Mouse (Mus musculus): ENCODE data around the gene Serinc3. TPM values are rescaled to one million over a fixed set of nuclear protein-coding genes. Genes with fewer than 3 reads are reported as not detected.

Gene Serinc3
- total and polyA plus RNA-seq, 2 experiments from 2014 or later: 36.5 to 97.4 TPM

GRCm38 (mm10) chr2:163643576-163643971 is 1.4 kb downstream of the Serinc3 start:
- no peaks in the 10 kb centered on the region for H3K27me3 ChIP-seq (ENCODE audit: insufficient read depth, low read length)
- H3K36me3 ChIP-seq (ENCODE audit: insufficient read depth, low read length): no peaks in the 10 kb centered on the region
- H3K9ac ChIP-seq (replicated peaks; ENCODE audit: low read length): peak overlapping the region; percentile 94; the same call in 1 of the 2 replicates
- 0 out of 2 replicates have a peak, but pooled peaks cover 3% of the 10 kb centered on the region for H3K4me1 ChIP-seq (ENCODE audit: insufficient read depth, low read length)
- peak overlapping the region; percentile 70 for H3K4me2 ChIP-seq (ENCODE audit: low read depth, low read length)
- H3K9me3 ChIP-seq (ENCODE audit: low read length): no peaks in the 10 kb centered on the region
- peak overlapping the region; percentile 99 for H3K4me3 ChIP-seq (ENCODE audit: low read length)
- 0 out of 2 replicates have a peak overlapping the region, but pooled peaks have one; percentile 99 for H3K27ac ChIP-seq
- 77% methylated on average over 2 of the region's 2 CpGs for WGBS
- ATAC-seq (no peak), DNase-seq (ENCODE audit: low spot score) (no peak)
- TF ChIP-seq CTCF (IDR thresholded peaks at IDR 0.05; ENCODE audit: low read depth): no peak

- WGBS: 84% methylated on average over 30 of the region's 30 CpGs
- H3K9ac ChIP-seq (replicated peaks; ENCODE audit: low read length): 0 out of 2 replicates have a peak overlapping the region, but pooled peaks have one; percentile 94
- DNase-seq (ENCODE audit: low spot score) (no peak), ATAC-seq (no peak)
- H3K4me1 ChIP-seq (ENCODE audit: insufficient read depth, low read length): 0 out of 2 replicates have a peak, but pooled peaks cover 3% of the 10 kb centered on the region
- H3K4me3 ChIP-seq (ENCODE audit: low read length): peak overlapping the region; percentile 99; the same call in 1 of the 2 replicates
- H3K27me3 ChIP-seq (ENCODE audit: insufficient read depth, low read length): no peaks in the 10 kb centered on the region
- no peak overlapping the region for H3K27ac ChIP-seq
- no peaks in the 10 kb centered on the region for H3K9me3 ChIP-seq (ENCODE audit: low read length)
- no peaks in the 10 kb centered on the region for H3K36me3 ChIP-seq (ENCODE audit: insufficient read depth, low read length)
- peak overlapping the region; percentile 70 for H3K4me2 ChIP-seq (ENCODE audit: low read depth, low read length)
- TF ChIP-seq CTCF (IDR thresholded peaks at IDR 0.05; ENCODE audit: low read depth): no peak
Observed at GRCm38 (mm10) chr2:163642685-163643575, 2.0 kb downstream of the Serinc3 start.

- H3K4me1 ChIP-seq (ENCODE audit: insufficient read depth, low read length): 0 out of 2 replicates have a peak, but pooled peaks cover 3% of the 10 kb centered on the region
- no peak for TF ChIP-seq CTCF (IDR thresholded peaks at IDR 0.05; ENCODE audit: low read depth)
- H3K9me3 ChIP-seq (ENCODE audit: low read length): no peaks in the 10 kb centered on the region
- H3K4me2 ChIP-seq (ENCODE audit: low read depth, low read length): no peak overlapping the region
- 0 out of 2 replicates have a peak, but pooled peaks cover 3% of the 10 kb centered on the region for H3K36me3 ChIP-seq (ENCODE audit: insufficient read depth, low read length)
- H3K27ac ChIP-seq: no peak overlapping the region
- DNase-seq (ENCODE audit: low spot score): no peak
- no peak for ATAC-seq
- no peaks in the 10 kb centered on the region for H3K27me3 ChIP-seq (ENCODE audit: insufficient read depth, low read length)
- H3K9ac ChIP-seq (replicated peaks; ENCODE audit: low read length): no peak overlapping the region
- WGBS: 76% methylated on average over 3 of the region's 3 CpGs
- H3K4me3 ChIP-seq (ENCODE audit: low read length): no peak overlapping the region
Observed at GRCm38 (mm10) chr2:163641681-163642080, 3.2 kb downstream of the Serinc3 start.

- Histone ChIP-seq H3K4me2 (ENCODE audit: low read depth, low read length) (no peak overlapping the region), H3K27ac (no peak overlapping the region), H3K27me3 (ENCODE audit: insufficient read depth, low read length) (no peaks in the 10 kb centered on the region), H3K9ac (replicated peaks; ENCODE audit: low read length) (no peak overlapping the region), H3K4me3 (ENCODE audit: low read length) (no peak overlapping the region), H3K36me3 (ENCODE audit: insufficient read depth, low read length) (0 out of 2 replicates have a peak, but pooled peaks cover 3% of the 10 kb centered on the region), H3K4me1 (ENCODE audit: insufficient read depth, low read length) (0 out of 2 replicates have a peak, but pooled peaks cover 3% of the 10 kb centered on the region), H3K9me3 (ENCODE audit: low read length) (no peaks in the 10 kb centered on the region)
- peak; percentile 29; the same call in 1 of the 2 replicates for TF ChIP-seq CTCF (IDR thresholded peaks at IDR 0.05; ENCODE audit: low read depth)
- WGBS: 73% methylated on average over 3 of the region's 3 CpGs
- ATAC-seq (no peak), DNase-seq (ENCODE audit: low spot score) (no peak)
Observed at GRCm38 (mm10) chr2:163640493-163640892, 4.4 kb downstream of the Serinc3 start.

GRCm38 (mm10) chr2:163637655-163638266 is 7.2 kb downstream of the Serinc3 start:
- 0 out of 2 replicates have a peak, but pooled peaks cover 3% of the 10 kb centered on the region for H3K4me1 ChIP-seq (ENCODE audit: insufficient read depth, low read length)
- ATAC-seq: no peak
- 79% methylated on average over 5 of the region's 5 CpGs for WGBS
- no peaks in the 10 kb centered on the region for H3K27me3 ChIP-seq (ENCODE audit: insufficient read depth, low read length)
- no peak for DNase-seq (ENCODE audit: low spot score)
- no peak overlapping the region for H3K9ac ChIP-seq (replicated peaks; ENCODE audit: low read length)
- no peak for TF ChIP-seq CTCF (IDR thresholded peaks at IDR 0.05; ENCODE audit: low read depth)
- no peaks in the 10 kb centered on the region for H3K9me3 ChIP-seq (ENCODE audit: low read length)
- H3K36me3 ChIP-seq (ENCODE audit: insufficient read depth, low read length): 0 out of 2 replicates have a peak, but pooled peaks cover 3% of the 10 kb centered on the region
- no peak overlapping the region for H3K4me3 ChIP-seq (ENCODE audit: low read length)
- H3K4me2 ChIP-seq (ENCODE audit: low read depth, low read length): no peak overlapping the region
- H3K27ac ChIP-seq: no peak overlapping the region

GRCm38 (mm10) chr2:163636057-163636456 is 8.9 kb downstream of the Serinc3 start:
- DNase-seq (ENCODE audit: low spot score): no peak
- no peaks in the 10 kb centered on the region for H3K4me1 ChIP-seq (ENCODE audit: insufficient read depth, low read length)
- no peaks in the 10 kb centered on the region for H3K27me3 ChIP-seq (ENCODE audit: insufficient read depth, low read length)
- WGBS: 92% methylated on average over 2 of the region's 2 CpGs
- no peak for ATAC-seq
- H3K9me3 ChIP-seq (ENCODE audit: low read length): no peaks in the 10 kb centered on the region
- no peak overlapping the region for H3K27ac ChIP-seq
- peaks cover 14% of the 10 kb centered on the region for H3K36me3 ChIP-seq (ENCODE audit: insufficient read depth, low read length)
- H3K4me3 ChIP-seq (ENCODE audit: low read length): no peak overlapping the region
- TF ChIP-seq CTCF (IDR thresholded peaks at IDR 0.05; ENCODE audit: low read depth): no peak
- H3K9ac ChIP-seq (replicated peaks; ENCODE audit: low read length): no peak overlapping the region
- no peak overlapping the region for H3K4me2 ChIP-seq (ENCODE audit: low read depth, low read length)
